Mouse (Mus musculus) cerebellum, adult 2 months (tissue): ENCODE measurements around the gene Hoxa3.

ENCODE experiments used
- CTCF ChIP-seq: fragments of 200-500 bp; IDR thresholded peaks from 2 replicates; pipeline ENCODE4 v1.5.1; 2011; ENCODE audit warnings: low read depth, mild to moderate bottlenecking, control low read depth, low read length, moderate library complexity, borderline replicate concordance; ENCODE audit not compliant: insufficient read depth
- POLR2A ChIP-seq: fragments of 200-500 bp; IDR thresholded peaks from 2 replicates; pipeline ENCODE4 v1.6.1; 2011; ENCODE audit warnings: low read length, control low read depth, borderline replicate concordance; ENCODE audit not compliant: insufficient read depth

DNA sequence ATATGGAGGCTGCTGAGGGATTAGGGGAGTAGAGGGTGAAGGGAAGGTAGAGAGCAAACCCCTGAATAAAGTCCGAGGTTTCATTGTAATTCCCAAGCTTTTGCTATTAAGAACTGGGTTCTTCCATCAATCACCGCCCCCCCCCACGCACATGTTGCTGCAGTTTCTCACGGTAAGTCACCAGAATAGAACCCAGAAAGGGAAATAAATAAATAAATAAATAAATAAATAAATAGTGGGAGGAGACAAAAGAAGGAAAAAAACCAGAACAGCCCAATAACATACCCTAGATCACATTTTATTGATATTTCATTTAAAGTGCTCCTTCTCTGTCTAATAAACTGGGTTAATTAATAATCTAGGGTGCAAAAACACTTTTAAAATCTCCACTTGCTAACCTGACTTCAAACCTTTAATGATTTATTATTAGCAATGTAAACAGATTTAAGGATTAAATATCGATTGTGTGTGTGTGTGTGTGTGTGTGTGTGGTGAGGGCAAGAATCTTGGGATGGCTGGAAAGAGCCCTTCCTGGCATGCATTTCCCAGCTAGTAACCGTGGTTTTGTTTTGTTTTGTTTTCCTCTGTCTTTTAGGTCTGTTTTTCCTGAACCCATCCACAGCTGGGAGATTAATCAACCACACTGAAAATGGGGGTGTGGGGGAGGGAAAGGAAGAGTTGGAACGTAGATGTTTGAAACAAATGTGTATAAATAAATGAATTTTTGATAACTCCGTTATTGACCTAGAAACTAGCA lies 51.6 kb downstream of the Hoxa3 start:
- TF ChIP-seq CTCF (no peak), POLR2A (no peak)
